Mouse (Mus musculus) MEL (cell line): Measurements from ENCODE around the gene Prdm16. TPM values are rescaled to one million over a fixed set of nuclear protein-coding genes. Genes with fewer than 3 reads are reported as not detected.

Experiments used
- DNase-seq: peaks from one replicate; pipeline ENCODE4 v3.0.0; 2011; ENCODE audit warnings: low read depth, low spot score
- H3K27ac ChIP-seq: 2 replicates; pipeline ENCODE4 v1.5.1; 2012; ENCODE audit warnings: low read depth, mild to moderate bottlenecking, control low read depth, low read length, moderate library complexity; ENCODE audit not compliant: control insufficient read depth
- H3K27me3 ChIP-seq, 2 experiments: fragments of 150-350 bp in 1 of 2; sonication (generic) in 1 of 2; 2 replicates each; pipeline ENCODE4 v1.6.1; 2012; ENCODE audit warnings: low read length in 2 of 2, mild to moderate bottlenecking in 2 of 2, improper control_type of control experiment in 1 of 2, moderate library complexity in 1 of 2; ENCODE audit not compliant: insufficient read depth in 2 of 2, control insufficient read depth in 1 of 2
- H3K36me3 ChIP-seq, 2 experiments: 2 replicates each; pipeline ENCODE4 v1.6.1; 2012 to 2014; ENCODE audit warnings: low read length in 2 of 2, improper control_type of control experiment in 1 of 2, inconsistent platforms in 1 of 2, mild to moderate bottlenecking in 1 of 2; ENCODE audit not compliant: insufficient read depth in 2 of 2, control insufficient read depth in 1 of 2
- H3K4me1 ChIP-seq, 2 experiments: fragments of 150-350 bp in 1 of 2; sonication (generic) in 1 of 2; 2 replicates each; pipeline ENCODE4 v1.6.1; 2012; ENCODE audit warnings: low read length in 2 of 2, improper control_type of control experiment in 1 of 2, mild to moderate bottlenecking in 1 of 2; ENCODE audit not compliant: insufficient read depth in 2 of 2, control insufficient read depth in 1 of 2
- H3K4me3 ChIP-seq, 2 experiments: fragments of 150-350 bp in 1 of 2; sonication (generic) in 1 of 2; 2 replicates each; pipeline ENCODE4 v1.5.1; 2012; ENCODE audit warnings: low read depth in 2 of 2, low read length in 2 of 2, mild to moderate bottlenecking in 2 of 2, moderate library complexity in 2 of 2, control low read depth in 1 of 2, improper control_type of control experiment in 1 of 2; ENCODE audit not compliant: control insufficient read depth in 1 of 2, insufficient read depth in 1 of 2
- H3K79me2 ChIP-seq: 2 replicates; pipeline ENCODE4 v1.6.1; 2012; ENCODE audit warnings: mild to moderate bottlenecking, low read length, moderate library complexity; ENCODE audit not compliant: control insufficient read depth, poor library complexity, insufficient read depth
- H3K9ac ChIP-seq: 2 replicates; pipeline ENCODE4 v1.6.1; 2012; ENCODE audit warnings: low read depth, mild to moderate bottlenecking, control low read depth, low read length, moderate library complexity; ENCODE audit not compliant: control insufficient read depth, poor library complexity, severe bottlenecking
- H3K9me3 ChIP-seq: fragments of 150-350 bp; sonication (generic); replicated peaks from 2 replicates; pipeline ENCODE4 v1.6.1; 2012; ENCODE audit warnings: mild to moderate bottlenecking, low read length, improper control_type of control experiment, moderate library complexity; ENCODE audit not compliant: insufficient read depth
- BHLHE40 ChIP-seq: IDR thresholded peaks from 2 replicates; pipeline ENCODE4 v1.6.1; 2012; ENCODE audit warnings: low read depth, mild to moderate bottlenecking, inconsistent platforms, low read length, improper control_type of control experiment, borderline replicate concordance
- CHD1 ChIP-seq: IDR thresholded peaks from 2 replicates; pipeline ENCODE4 v1.6.1; 2012; ENCODE audit warnings: low read depth, mild to moderate bottlenecking, inconsistent platforms, low read length, improper control_type of control experiment
- CTCF ChIP-seq, 3 experiments: IDR thresholded peaks in 2 of 3; conservative IDR thresholded peaks in 1 of 3; 2 replicates each; pipeline ENCODE4 v1.5.1; 2011 to 2012; ENCODE audit warnings: low read length in 3 of 3, low read depth in 2 of 3, mild to moderate bottlenecking in 2 of 3, improper control_type of control experiment in 1 of 3, inconsistent platforms in 1 of 3, mixed read lengths in 1 of 3, moderate library complexity in 1 of 3; ENCODE audit not compliant: control insufficient read depth in 1 of 3, insufficient read depth in 1 of 3, poor library complexity in 1 of 3, severe bottlenecking in 1 of 3
- E2F4 ChIP-seq: IDR thresholded peaks from 2 replicates; pipeline ENCODE4 v1.6.1; 2011; ENCODE audit warnings: low read depth, low read length, improper control_type of control experiment, borderline replicate concordance
- EP300 ChIP-seq, 2 experiments: IDR thresholded peaks; 2 replicates each; pipeline ENCODE4 v1.6.1; 2011; ENCODE audit warnings: improper control_type of control experiment in 2 of 2, low read length in 2 of 2, low read depth in 1 of 2, mild to moderate bottlenecking in 1 of 2
- ETS1 ChIP-seq: IDR thresholded peaks from 2 replicates; pipeline ENCODE4 v1.6.1; 2012; ENCODE audit warnings: low read depth, mild to moderate bottlenecking, inconsistent platforms, low read length, improper control_type of control experiment, moderate library complexity
- GATA1 ChIP-seq: IDR thresholded peaks from 2 replicates; pipeline ENCODE4 v1.6.1; 2011; ENCODE audit warnings: low read depth, low read length, improper control_type of control experiment
- HCFC1 ChIP-seq: IDR thresholded peaks from 2 replicates; pipeline ENCODE4 v1.6.1; 2012; ENCODE audit warnings: low read depth, mild to moderate bottlenecking, inconsistent platforms, low read length, improper control_type of control experiment, moderate library complexity
- JUND ChIP-seq: IDR thresholded peaks from 2 replicates; pipeline ENCODE4 v1.6.1; 2011; ENCODE audit warnings: low read depth, mild to moderate bottlenecking, improper control_type of control experiment, low read length
- MAFK ChIP-seq: IDR thresholded peaks from 2 replicates; pipeline ENCODE4 v1.6.1; 2011; ENCODE audit warnings: low read depth, mild to moderate bottlenecking, low read length, improper control_type of control experiment, borderline replicate concordance
- MAZ ChIP-seq: IDR thresholded peaks from 2 replicates; pipeline ENCODE4 v1.6.1; 2012; ENCODE audit warnings: low read depth, mild to moderate bottlenecking, inconsistent platforms, low read length, improper control_type of control experiment
- MXI1 ChIP-seq: IDR thresholded peaks from 2 replicates; pipeline ENCODE4 v1.6.1; 2011; ENCODE audit warnings: mild to moderate bottlenecking, low read depth, low read length, improper control_type of control experiment
- MYB ChIP-seq: IDR thresholded peaks from 2 replicates; pipeline ENCODE4 v1.6.1; 2011; ENCODE audit warnings: mild to moderate bottlenecking, low read depth, low read length, improper control_type of control experiment
- NELFE ChIP-seq: IDR thresholded peaks from 2 replicates; pipeline ENCODE4 v1.6.1; 2011; ENCODE audit warnings: low read depth, low read length, improper control_type of control experiment
- POLR2A ChIP-seq, 2 experiments: IDR thresholded peaks; 2 replicates each; pipeline ENCODE4 v1.6.1; 2011 to 2012; ENCODE audit warnings: low read length in 2 of 2, mild to moderate bottlenecking in 2 of 2, control low read depth in 1 of 2, improper control_type of control experiment in 1 of 2, low read depth in 1 of 2, moderate library complexity in 1 of 2; ENCODE audit not compliant: control insufficient read depth in 1 of 2, insufficient read depth in 1 of 2, poor library complexity in 1 of 2
- POLR2AphosphoS2 ChIP-seq: IDR thresholded peaks from 2 replicates; pipeline ENCODE4 v1.6.1; 2011; ENCODE audit warnings: low read length, improper control_type of control experiment
- RAD21 ChIP-seq: IDR thresholded peaks from 2 replicates; pipeline ENCODE4 v1.6.1; 2011; ENCODE audit warnings: mild to moderate bottlenecking, low read depth, low read length, improper control_type of control experiment
- RCOR1 ChIP-seq: IDR thresholded peaks from 2 replicates; pipeline ENCODE4 v1.6.1; 2012; ENCODE audit warnings: low read depth, mild to moderate bottlenecking, inconsistent platforms, low read length, improper control_type of control experiment
- SIN3A ChIP-seq: IDR thresholded peaks from 2 replicates; pipeline ENCODE4 v1.6.1; 2012; ENCODE audit warnings: low read length, improper control_type of control experiment, inconsistent platforms
- TBP ChIP-seq: IDR thresholded peaks from 2 replicates; pipeline ENCODE4 v1.8.0; 2011; ENCODE audit warnings: low read depth, low read length, improper control_type of control experiment
- UBTF ChIP-seq: IDR thresholded peaks from 2 replicates; pipeline ENCODE4 v1.6.1; 2012; ENCODE audit warnings: low read depth, mild to moderate bottlenecking, inconsistent platforms, low read length, improper control_type of control experiment, moderate library complexity, borderline replicate concordance; ENCODE audit not compliant: insufficient read depth
- USF1 ChIP-seq: IDR thresholded peaks from 2 replicates; pipeline ENCODE4 v1.6.1; 2014; ENCODE audit warnings: low read depth, mild to moderate bottlenecking, inconsistent platforms, low read length, improper control_type of control experiment, moderate library complexity
- USF2 ChIP-seq, 2 experiments: IDR thresholded peaks; 2 replicates each; pipeline ENCODE4 v1.6.1; 2011 to 2012; ENCODE audit warnings: improper control_type of control experiment in 2 of 2, low read length in 2 of 2, borderline replicate concordance in 1 of 2, inconsistent platforms in 1 of 2, low read depth in 1 of 2, mild to moderate bottlenecking in 1 of 2; ENCODE audit not compliant: insufficient read depth in 1 of 2
- ZMIZ1 ChIP-seq: IDR thresholded peaks from 2 replicates; pipeline ENCODE4 v1.6.1; 2012; ENCODE audit warnings: low read depth, mild to moderate bottlenecking, inconsistent platforms, low read length, improper control_type of control experiment, moderate library complexity
- polyA plus RNA-seq, 2 experiments: library from polyadenylated mRNA; stranded (reverse) in 1 of 2; unstranded in 1 of 2; fragments of >175 nt in 1 of 2; fragments of >200 nt in 1 of 2; gene quantifications; 2 replicates each; pipeline versions ENCODE4 v1.2.1 to v1.2.4; 2012; ENCODE audit warnings: low replicate concordance in 2 of 2, low read depth in 1 of 2; ENCODE audit not compliant: insufficient read length in 2 of 2, insufficient read depth in 1 of 2, missing spikeins in 1 of 2
- total RNA-seq: library from RNA; depleted of rRNA; stranded (reverse); fragments of 300-350 nt; gene quantifications from 2 replicates; pipeline ENCODE4 v1.2.3, GENCODE M21; 2012

Gene Prdm16
- total and polyA plus RNA-seq, 3 experiments: not detected

GRCm38 (mm10) chr4:154492268-154492667 lies 144.4 kb downstream of the Prdm16 start:
- Histone ChIP-seq H3K9ac (no peak overlapping the region), H3K4me1 (no peaks in the 10 kb centered on the region), H3K27ac (no peak overlapping the region), H3K27me3 (no peaks in the 10 kb centered on the region), H3K9me3 (no peaks in the 10 kb centered on the region), H3K79me2 (no peaks in the 10 kb centered on the region), H3K36me3 (no peaks in the 10 kb centered on the region), H3K4me3 (no peak overlapping the region)
- DNase-seq: no peak
- no peak for TF ChIP-seq EP300 (IDR thresholded peaks at IDR 0.05; ENCODE audit: low read depth in 1 of 2, low read length in 2 of 2)
- no peak for TF ChIP-seq CHD1
- no peak for TF ChIP-seq MXI1
- no peak for TF ChIP-seq CTCF (IDR thresholded peaks at IDR 0.05 in 2 of 3, conservative IDR thresholded peaks at IDR 0.05 in 1 of 3; ENCODE audit: control insufficient read depth in 1 of 3, insufficient read depth in 1 of 3, low read depth in 2 of 3, low read length in 3 of 3, poor library complexity in 1 of 3, severe bottlenecking in 1 of 3)
- TF ChIP-seq UBTF: no peak
- TF ChIP-seq SIN3A: no peak
- TF ChIP-seq RAD21: no peak
- no peak for TF ChIP-seq NELFE
- no peak for TF ChIP-seq USF2 (IDR thresholded peaks at IDR 0.05; ENCODE audit: borderline replicate concordance in 1 of 2, insufficient read depth in 1 of 2, low read depth in 1 of 2, low read length in 2 of 2)
- TF ChIP-seq MYB: no peak
- no peak for TF ChIP-seq JUND
- TF ChIP-seq POLR2A (IDR thresholded peaks at IDR 0.05; ENCODE audit: control insufficient read depth in 1 of 2, insufficient read depth in 1 of 2, low read depth in 1 of 2, low read length in 2 of 2, poor library complexity in 1 of 2): no peak
- no peak for TF ChIP-seq ETS1
- TF ChIP-seq USF1: no peak
- TF ChIP-seq MAFK: no peak

GRCm38 (mm10) chr4:154488031-154488430 lies 148.6 kb downstream of the Prdm16 start:
- Histone ChIP-seq H3K27ac (no peak overlapping the region), H3K36me3 (no peaks in the 10 kb centered on the region), H3K9me3 (no peaks in the 10 kb centered on the region), H3K4me1 (no peaks in the 10 kb centered on the region), H3K4me3 (no peak overlapping the region), H3K79me2 (no peaks in the 10 kb centered on the region), H3K9ac (no peak overlapping the region), H3K27me3 (no peaks in the 10 kb centered on the region)
- DNase-seq: no peak
- TF ChIP-seq USF2 (IDR thresholded peaks at IDR 0.05; ENCODE audit: borderline replicate concordance in 1 of 2, insufficient read depth in 1 of 2, low read depth in 1 of 2, low read length in 2 of 2): no peak
- no peak for TF ChIP-seq RCOR1
- no peak for TF ChIP-seq MXI1

- H3K27ac ChIP-seq: no peak overlapping the region
- H3K4me1 ChIP-seq: no peaks in the 10 kb centered on the region
- no peaks in the 10 kb centered on the region for H3K27me3 ChIP-seq
- H3K79me2 ChIP-seq: no peaks in the 10 kb centered on the region
- H3K36me3 ChIP-seq: no peaks in the 10 kb centered on the region
- no peak overlapping the region for H3K4me3 ChIP-seq
- TF ChIP-seq BHLHE40 (no peak), GATA1 (no peak), ZMIZ1 (no peak), MAZ (no peak), TBP (no peak), E2F4 (no peak), ETS1 (no peak), HCFC1 (no peak), USF1 (no peak), POLR2AphosphoS2 (no peak)
- no peak for DNase-seq
- no peak overlapping the region for H3K9ac ChIP-seq
- no peaks in the 10 kb centered on the region for H3K9me3 ChIP-seq
Measured at GRCm38 (mm10) chr4:154482695-154483094, 154.0 kb downstream of the Prdm16 start.
